Mouse (Mus musculus): ENCODE data around the gene Lonp2. TPM values are rescaled to one million over a fixed set of nuclear protein-coding genes. Genes with fewer than 3 reads are reported as not detected.

The Lonp2 gene
- polyA plus RNA-seq, 1 experiment from 2014 or later = 61.4 TPM

DNA sequence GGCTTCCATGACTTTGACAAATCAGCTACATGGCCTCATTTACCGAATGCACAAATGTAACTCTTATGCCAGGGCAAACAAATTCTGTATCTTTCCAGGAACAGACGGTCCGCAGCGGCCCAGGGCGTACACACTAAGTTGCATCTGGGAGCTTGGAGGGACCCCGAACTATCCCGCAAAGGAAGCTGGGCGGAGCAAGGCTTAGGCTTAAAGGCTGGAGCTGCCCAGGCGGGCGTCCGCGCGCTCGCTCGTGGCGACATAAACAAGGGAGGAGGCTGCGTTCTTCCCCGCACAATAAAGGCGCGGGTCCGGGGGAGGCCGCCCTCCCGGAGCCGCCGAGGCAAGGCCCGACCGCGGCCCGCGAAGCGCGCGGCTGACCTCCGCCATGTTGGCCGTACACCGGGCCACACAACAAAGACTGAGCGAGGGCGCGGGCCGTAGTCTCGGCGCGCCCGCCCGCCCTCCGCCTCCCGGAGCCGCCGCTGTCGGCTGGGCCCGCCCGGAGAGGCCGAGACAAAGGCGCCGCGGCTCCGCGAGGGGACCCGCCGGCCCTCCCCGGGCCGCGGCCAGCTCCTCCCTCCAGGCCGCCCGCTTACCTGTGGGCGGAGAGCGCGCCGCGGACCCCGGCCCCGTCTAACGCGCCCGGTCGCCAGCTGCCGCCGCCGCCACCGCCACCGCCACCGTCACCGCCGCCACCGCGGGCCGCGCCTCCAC lies 121.5 kb downstream of the Lonp2 start, which contains the start of the genes Gm10638 and Siah1a:
TSS of gene Gm10638 (plus strand) at position 479 of the 714 bp plus-strand sequence.
TSS of gene Siah1a (minus strand) at position 714 of the 714 bp plus-strand sequence.
- Histone ChIP-seq H3K27ac (ENCODE audit: low read length) (peak within 1 kb of the TSS; percentile 95), H3K36me3 (ENCODE audit: control insufficient read depth, insufficient read depth, low read length) (no peaks in the 10 kb centered on the region), H3K4me3 (replicated peaks; ENCODE audit: low read length) (peak within 1 kb of the TSS; percentile 68), H3K9me3 (replicated peaks; ENCODE audit: control insufficient read depth, low read length) (no peaks in the 10 kb centered on the region; the same call in 1 of the 2 replicates), H3K27me3 (ENCODE audit: control insufficient read depth, insufficient read depth, low read length) (no peaks in the 10 kb centered on the region), H3K4me1 (ENCODE audit: control insufficient read depth, insufficient read depth, low read length) (peaks cover 11% of the 10 kb centered on the region), H3K4me2 (ENCODE audit: low read depth, low read length) (peak within 1 kb of the TSS; percentile 86), H3K9ac (ENCODE audit: low read length) (peak within 1 kb of the TSS; percentile 97)
- WGBS = under 1% methylated on average over 60 of the region's 88 CpGs
- peak; percentile 85 for ATAC-seq (ENCODE audit: insufficient read depth, low FRiP score)

GRCm38 (mm10) chr8:86745935-86746441 lies 122.1 kb downstream of the Lonp2 start:
- Histone ChIP-seq H3K9ac (ENCODE audit: low read length) (peak overlapping the region; percentile 97), H3K27ac (ENCODE audit: low read length) (peak overlapping the region; percentile 95), H3K9me3 (replicated peaks; ENCODE audit: control insufficient read depth, low read length) (no peaks in the 10 kb centered on the region; the same call in 1 of the 2 replicates), H3K4me2 (ENCODE audit: low read depth, low read length) (peak overlapping the region; percentile 86), H3K27me3 (ENCODE audit: control insufficient read depth, insufficient read depth, low read length) (no peaks in the 10 kb centered on the region), H3K36me3 (ENCODE audit: control insufficient read depth, insufficient read depth, low read length) (no peaks in the 10 kb centered on the region), H3K4me1 (ENCODE audit: control insufficient read depth, insufficient read depth, low read length) (peaks cover 11% of the 10 kb centered on the region), H3K4me3 (replicated peaks; ENCODE audit: low read length) (peak overlapping the region; percentile 68)
- ATAC-seq (ENCODE audit: insufficient read depth, low FRiP score) = peak; percentile 92
- under 1% methylated on average over 65 of the region's 70 CpGs for WGBS

- Histone ChIP-seq H3K36me3 (ENCODE audit: control insufficient read depth, insufficient read depth, low read length) (no peaks in the 10 kb centered on the region), H3K4me1 (ENCODE audit: control insufficient read depth, insufficient read depth, low read length) (peaks cover 11% of the 10 kb centered on the region), H3K9ac (ENCODE audit: low read length) (peak overlapping the region; percentile 97), H3K27me3 (ENCODE audit: control insufficient read depth, insufficient read depth, low read length) (no peaks in the 10 kb centered on the region), H3K27ac (ENCODE audit: low read length) (peak overlapping the region; percentile 82), H3K4me2 (ENCODE audit: low read depth, low read length) (peak overlapping the region; percentile 86), H3K4me3 (replicated peaks; ENCODE audit: low read length) (peak overlapping the region; percentile 68), H3K9me3 (replicated peaks; ENCODE audit: control insufficient read depth, low read length) (no peaks in the 10 kb centered on the region; the same call in 1 of the 2 replicates)
- ATAC-seq (ENCODE audit: insufficient read depth, low FRiP score) = no peak
- 2% methylated on average over 11 of the region's 11 CpGs for WGBS
Measured at GRCm38 (mm10) chr8:86746511-86746910, 122.7 kb downstream of the Lonp2 start.

DNA sequence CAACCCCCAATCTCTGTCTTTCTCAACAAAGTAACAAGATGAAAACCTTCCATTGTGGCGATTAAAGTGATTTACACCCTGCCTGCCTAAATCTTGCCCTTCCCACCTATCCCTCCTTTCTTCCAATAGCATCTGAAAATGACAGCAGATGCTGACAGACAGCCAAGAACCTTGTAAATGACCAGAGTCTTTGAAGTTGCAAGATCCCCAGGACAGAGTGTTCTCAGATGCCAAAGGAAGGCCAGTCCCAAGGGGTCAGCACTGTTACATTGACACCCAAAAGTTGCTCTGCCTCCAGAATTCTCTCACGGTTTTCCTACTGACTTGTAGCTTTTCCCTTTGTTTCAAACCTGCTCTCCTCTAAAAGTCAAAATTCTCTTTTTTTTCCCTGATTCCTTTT lies 126.0 kb downstream of the Lonp2 start:
- 0 out of 2 replicates have a peak, but pooled peaks cover 4% of the 10 kb centered on the region for H3K4me1 ChIP-seq (ENCODE audit: control insufficient read depth, insufficient read depth, low read length)
- H3K9me3 ChIP-seq (replicated peaks; ENCODE audit: control insufficient read depth, low read length) = no peaks in the 10 kb centered on the region; the same call in 1 of the 2 replicates

DNA sequence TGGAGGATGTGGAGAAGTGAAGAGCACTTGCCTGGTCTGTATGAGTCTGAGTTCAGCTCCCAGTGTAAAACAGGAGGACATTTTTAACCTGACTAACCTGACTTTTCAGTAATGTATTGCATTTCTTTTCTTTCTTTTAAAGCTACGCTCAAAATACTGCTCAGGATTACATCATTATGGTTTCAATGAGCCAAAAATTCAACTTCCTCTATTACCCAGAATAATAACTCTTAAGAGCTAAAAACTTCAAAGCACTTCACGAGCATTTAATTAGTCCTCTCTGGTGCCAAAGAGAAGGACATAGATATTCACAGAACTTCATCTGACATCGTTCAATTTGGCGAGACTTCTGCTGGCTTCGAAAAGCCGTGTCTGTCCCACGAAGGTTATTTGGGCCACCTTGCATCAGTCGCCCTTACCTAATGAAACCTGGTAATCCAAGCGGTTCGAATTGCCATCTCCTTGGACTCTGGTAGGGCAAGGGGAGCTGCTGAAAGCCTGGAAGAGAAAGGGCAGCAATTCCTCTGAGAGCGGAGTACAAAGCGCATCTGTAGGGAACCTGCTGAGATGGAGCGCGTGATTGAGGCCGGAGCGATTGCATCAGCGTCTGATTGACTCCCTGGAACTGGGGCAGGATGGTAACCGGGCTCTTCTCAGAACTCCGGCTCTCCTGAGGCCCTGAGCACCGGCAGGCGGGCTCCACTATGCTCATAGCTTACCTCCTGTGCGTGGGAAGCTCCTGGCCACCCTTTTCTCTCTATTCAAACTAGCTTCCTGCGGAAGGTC lies 133.3 kb downstream of the Lonp2 start:
- H3K9me3 ChIP-seq (replicated peaks; ENCODE audit: control insufficient read depth, low read length) = no peaks in the 10 kb centered on the region
- H3K36me3 ChIP-seq (ENCODE audit: control insufficient read depth, insufficient read depth, low read length) = no peaks in the 10 kb centered on the region
- H3K9ac ChIP-seq (ENCODE audit: low read length) = no peak overlapping the region
- H3K4me2 ChIP-seq (ENCODE audit: low read depth, low read length) = no peak overlapping the region
- WGBS = 38% methylated on average over 23 of the region's 23 CpGs
- no peak overlapping the region for H3K4me3 ChIP-seq (replicated peaks; ENCODE audit: low read length)
- no peaks in the 10 kb centered on the region for H3K27me3 ChIP-seq (ENCODE audit: control insufficient read depth, insufficient read depth, low read length)
- peaks cover 4% of the 10 kb centered on the region; the same call in 1 of the 2 replicates for H3K4me1 ChIP-seq (ENCODE audit: control insufficient read depth, insufficient read depth, low read length)
- no peak overlapping the region for H3K27ac ChIP-seq (ENCODE audit: low read length)
- no peak for ATAC-seq (ENCODE audit: insufficient read depth, low FRiP score)

More for the DNA sequence above, 126.0 kb downstream of the Lonp2 start:
- no peak for ATAC-seq (ENCODE audit: insufficient read depth, low FRiP score)
- 39% methylated on average over 2 of the region's 2 CpGs for WGBS
- H3K27ac ChIP-seq (ENCODE audit: low read length) = no peak overlapping the region
- H3K27me3 ChIP-seq (ENCODE audit: control insufficient read depth, insufficient read depth, low read length) = no peaks in the 10 kb centered on the region
- H3K9ac ChIP-seq (ENCODE audit: low read length) = no peak overlapping the region
- no peak overlapping the region for H3K4me3 ChIP-seq (replicated peaks; ENCODE audit: low read length)
- H3K36me3 ChIP-seq (ENCODE audit: control insufficient read depth, insufficient read depth, low read length) = no peaks in the 10 kb centered on the region
- no peak overlapping the region for H3K4me2 ChIP-seq (ENCODE audit: low read depth, low read length)

- H3K27me3 ChIP-seq (ENCODE audit: control insufficient read depth, insufficient read depth, low read length) = no peaks in the 10 kb centered on the region
- no peak overlapping the region for H3K27ac ChIP-seq (ENCODE audit: low read length)
- 51% methylated on average over 3 of the region's 3 CpGs for WGBS
- H3K9me3 ChIP-seq (replicated peaks; ENCODE audit: control insufficient read depth, low read length) = no peaks in the 10 kb centered on the region
- no peaks in the 10 kb centered on the region for H3K36me3 ChIP-seq (ENCODE audit: control insufficient read depth, insufficient read depth, low read length)
- H3K4me2 ChIP-seq (ENCODE audit: low read depth, low read length) = no peak overlapping the region
- H3K9ac ChIP-seq (ENCODE audit: low read length) = no peak overlapping the region
- 0 out of 2 replicates have a peak, but pooled peaks have one; percentile 12 for ATAC-seq (ENCODE audit: insufficient read depth, low FRiP score)
- H3K4me3 ChIP-seq (replicated peaks; ENCODE audit: low read length) = no peak overlapping the region
- peaks cover 4% of the 10 kb centered on the region; the same call in 1 of the 2 replicates for H3K4me1 ChIP-seq (ENCODE audit: control insufficient read depth, insufficient read depth, low read length)
Measured at GRCm38 (mm10) chr8:86758651-86759050, 134.8 kb downstream of the Lonp2 start.

DNA sequence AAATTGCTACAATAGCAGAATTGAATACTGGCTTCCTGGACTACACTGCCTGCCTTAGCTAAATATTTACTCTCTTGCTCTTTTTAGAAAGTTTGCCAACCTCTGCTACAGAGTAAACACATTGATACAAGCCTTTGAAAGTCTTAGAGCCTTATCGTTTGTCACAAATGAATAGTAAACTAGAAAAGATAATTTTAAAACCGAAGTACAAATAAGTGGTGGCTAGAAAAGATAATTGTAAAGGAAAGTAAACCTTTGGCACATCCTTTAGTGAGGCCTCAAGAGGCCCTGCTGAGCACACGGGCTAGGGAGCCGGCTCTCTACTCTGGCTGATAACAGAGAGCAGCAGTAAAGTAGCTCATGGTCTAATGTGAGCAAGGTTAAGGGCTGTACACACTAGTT lies 135.2 kb downstream of the Lonp2 start:
- Histone ChIP-seq H3K27me3 (ENCODE audit: control insufficient read depth, insufficient read depth, low read length) (no peaks in the 10 kb centered on the region), H3K27ac (ENCODE audit: low read length) (peak overlapping the region; percentile 39; the same call in 1 of the 2 replicates), H3K9ac (ENCODE audit: low read length) (no peak overlapping the region), H3K4me2 (ENCODE audit: low read depth, low read length) (no peak overlapping the region), H3K4me1 (ENCODE audit: control insufficient read depth, insufficient read depth, low read length) (peaks cover 4% of the 10 kb centered on the region; the same call in 1 of the 2 replicates), H3K9me3 (replicated peaks; ENCODE audit: control insufficient read depth, low read length) (no peaks in the 10 kb centered on the region), H3K4me3 (replicated peaks; ENCODE audit: low read length) (no peak overlapping the region), H3K36me3 (ENCODE audit: control insufficient read depth, insufficient read depth, low read length) (no peaks in the 10 kb centered on the region)
- 25% methylated on average over 4 of the region's 4 CpGs for WGBS
- ATAC-seq (ENCODE audit: insufficient read depth, low FRiP score) = peak; percentile 91

DNA sequence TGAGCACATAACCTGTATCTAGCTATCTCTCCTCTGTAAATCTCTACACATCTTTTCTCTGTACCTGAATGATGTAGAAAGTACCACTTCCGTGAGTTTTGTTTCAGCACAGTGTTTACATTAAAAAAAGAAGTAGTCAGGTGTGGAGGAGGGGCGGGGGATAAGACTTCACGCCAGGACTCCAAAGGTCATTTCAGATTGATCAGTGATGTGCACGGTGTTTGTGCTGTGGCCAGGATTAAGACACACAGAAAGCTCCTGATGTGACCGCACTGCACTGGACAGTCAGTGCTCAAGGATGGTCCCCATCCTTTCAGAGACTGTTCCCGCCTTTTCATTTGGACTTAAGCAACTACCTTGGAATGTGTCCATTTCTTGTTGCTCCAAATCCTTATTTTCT lies 136.9 kb downstream of the Lonp2 start:
- no peak for ATAC-seq (ENCODE audit: insufficient read depth, low FRiP score)
- Histone ChIP-seq H3K9me3 (replicated peaks; ENCODE audit: control insufficient read depth, low read length) (no peaks in the 10 kb centered on the region), H3K27ac (ENCODE audit: low read length) (no peak overlapping the region), H3K4me2 (ENCODE audit: low read depth, low read length) (no peak overlapping the region), H3K4me1 (ENCODE audit: control insufficient read depth, insufficient read depth, low read length) (peaks cover 4% of the 10 kb centered on the region; the same call in 1 of the 2 replicates), H3K4me3 (replicated peaks; ENCODE audit: low read length) (no peak overlapping the region), H3K9ac (ENCODE audit: low read length) (no peak overlapping the region), H3K27me3 (ENCODE audit: control insufficient read depth, insufficient read depth, low read length) (no peaks in the 10 kb centered on the region), H3K36me3 (ENCODE audit: control insufficient read depth, insufficient read depth, low read length) (no peaks in the 10 kb centered on the region)
- WGBS = 46% methylated on average over 6 of the region's 6 CpGs

Data from stomach, embryonic 16.5 days (tissue).